Mouse (Mus musculus) embryonic facial prominence, embryonic 13.5 days (tissue): ENCODE data around the gene Wnt7a. TPM values are rescaled to one million over a fixed set of nuclear protein-coding genes. Genes with fewer than 3 reads are reported as not detected.

ENCODE experiments used
- ATAC-seq: fragments of 200-750 bp; cut with Nextera tagmentation; 2 replicates; pipeline ENCODE4 v1.8.0; 2017; ENCODE audit warnings: low read depth; ENCODE audit not compliant: insufficient number of reproducible peaks, insufficient read depth, low FRiP score, low TSS enrichment
- H3K27ac ChIP-seq: fragments of 300-500 bp; sonication (generic); 2 replicates; pipeline ENCODE4 v1.5.1; 2015; ENCODE audit warnings: moderate library complexity, mild to moderate bottlenecking, inconsistent platforms
- H3K27me3 ChIP-seq: fragments of 300-500 bp; sonication (generic); 2 replicates; pipeline ENCODE4 v1.6.1; 2015; ENCODE audit warnings: mild to moderate bottlenecking, inconsistent platforms
- H3K36me3 ChIP-seq: fragments of 300-500 bp; sonication (generic); 2 replicates; pipeline ENCODE4 v1.6.1; 2015; ENCODE audit warnings: mild to moderate bottlenecking, inconsistent platforms
- H3K4me1 ChIP-seq: fragments of 300-500 bp; sonication (generic); 2 replicates; pipeline ENCODE4 v1.6.1; 2015; ENCODE audit warnings: inconsistent platforms
- H3K4me2 ChIP-seq: fragments of 300-500 bp; sonication (generic); 2 replicates; pipeline ENCODE4 v1.6.1; 2015; ENCODE audit warnings: moderate library complexity, mild to moderate bottlenecking, inconsistent platforms
- H3K4me3 ChIP-seq: fragments of 300-500 bp; sonication (generic); 2 replicates; pipeline ENCODE4 v1.5.1; 2015; ENCODE audit warnings: mild to moderate bottlenecking, inconsistent platforms
- H3K9ac ChIP-seq: fragments of 300-500 bp; sonication (generic); 2 replicates; pipeline ENCODE4 v1.6.1; 2015; ENCODE audit warnings: mild to moderate bottlenecking, inconsistent platforms
- H3K9me3 ChIP-seq: fragments of 300-500 bp; sonication (generic); 2 replicates; pipeline ENCODE4 v1.6.1; 2016; ENCODE audit warnings: inconsistent platforms
- WGBS: fragments of 180-500 bp; shearing (Covaris S2); methylation state at CpG from one replicate; pipeline ENCODE4 v1.1.7; 2015; ENCODE audit warnings: mixed read lengths; 5-methylcytosine and 5-hydroxymethylcytosine counted together
- polyA plus RNA-seq: library from polyadenylated mRNA; unstranded; fragments of >200 nt; fragmentation: Nextera tagmentation; extraction: Ambion mirVana; gene quantifications from 2 replicates; pipeline ENCODE4 v1.2.1, GENCODE M21; 2015

Wnt7a gene
- polyA plus RNA-seq, 1 experiment from 2014 or later: 3.3 TPM

GRCm38 (mm10) chr6:91331886-91332285 is 79.3 kb downstream of the Wnt7a start:
- Histone ChIP-seq H3K4me2 (no peak overlapping the region), H3K27ac (no peak overlapping the region), H3K36me3 (no peaks in the 10 kb centered on the region), H3K4me3 (no peak overlapping the region), H3K9me3 (no peaks in the 10 kb centered on the region), H3K9ac (no peak overlapping the region), H3K27me3 (no peaks in the 10 kb centered on the region; the same call in 1 of the 2 replicates), H3K4me1 (0 out of 2 replicates have a peak, but pooled peaks cover 2% of the 10 kb centered on the region)
- 93% methylated on average over 8 of the region's 8 CpGs for WGBS
- no peak for ATAC-seq

GRCm38 (mm10) chr6:91325556-91325955 is 85.6 kb downstream of the Wnt7a start:
- no peak overlapping the region for H3K27ac ChIP-seq
- peaks cover 2% of the 10 kb centered on the region; the same call in 1 of the 2 replicates for H3K27me3 ChIP-seq
- 84% methylated on average over 4 of the region's 4 CpGs for WGBS
- H3K4me2 ChIP-seq: no peak overlapping the region
- no peak for ATAC-seq
- no peaks in the 10 kb centered on the region for H3K9me3 ChIP-seq
- no peaks in the 10 kb centered on the region for H3K36me3 ChIP-seq
- no peak overlapping the region for H3K9ac ChIP-seq
- H3K4me1 ChIP-seq: no peaks in the 10 kb centered on the region
- H3K4me3 ChIP-seq: no peak overlapping the region

GRCm38 (mm10) chr6:91324752-91325151 is 86.4 kb downstream of the Wnt7a start:
- Histone ChIP-seq H3K27me3 (peaks cover 2% of the 10 kb centered on the region; the same call in 1 of the 2 replicates), H3K9ac (no peak overlapping the region), H3K4me2 (no peak overlapping the region), H3K27ac (no peak overlapping the region), H3K4me3 (no peak overlapping the region), H3K9me3 (no peaks in the 10 kb centered on the region), H3K4me1 (no peaks in the 10 kb centered on the region), H3K36me3 (no peaks in the 10 kb centered on the region)
- 51% methylated on average over 11 of the region's 11 CpGs for WGBS
- no peak for ATAC-seq

GRCm38 (mm10) chr6:91322001-91322772 is 89.0 kb downstream of the Wnt7a start:
- no peaks in the 10 kb centered on the region for H3K36me3 ChIP-seq
- 89% methylated on average over 9 of the region's 9 CpGs for WGBS
- no peak overlapping the region for H3K4me2 ChIP-seq
- no peaks in the 10 kb centered on the region for H3K4me1 ChIP-seq
- 0 out of 2 replicates have a peak, but pooled peaks cover 2% of the 10 kb centered on the region for H3K27me3 ChIP-seq
- no peak overlapping the region for H3K9ac ChIP-seq
- H3K9me3 ChIP-seq: 0 out of 2 replicates have a peak, but pooled peaks cover 3% of the 10 kb centered on the region
- H3K4me3 ChIP-seq: no peak overlapping the region
- H3K27ac ChIP-seq: no peak overlapping the region
- ATAC-seq: no peak

Other genes starting within 250 kb of the Wnt7a start
- gene Fbln2, start 198.9 kb downstream of the Wnt7a start, polyA plus RNA-seq: 298 and 344 TPM in 2 replicates
- 20.2 and 21.7 TPM in 2 replicates for gene Chchd4, start 62.2 kb upstream of the Wnt7a start, polyA plus RNA-seq
- gene Tmem43, start 62.3 kb upstream of the Wnt7a start, polyA plus RNA-seq: 59.0 and 61.7 TPM in 2 replicates
- 20.9 and 21.0 TPM in 2 replicates for gene Xpc, start 104.5 kb upstream of the Wnt7a start, polyA plus RNA-seq
- 281 and 293 TPM in 2 replicates for gene Lsm3, start 104.6 kb upstream of the Wnt7a start, polyA plus RNA-seq